ENCODE assay signal across 16 mouse cellular contexts in genomic region chr15:100779896-100780295, GRCm38 (mm10). TPM values are rescaled to one million over a fixed set of nuclear protein-coding genes. Genes with fewer than 3 reads are reported as not detected.
DNase-seq lines count a peak whose midpoint lies in the region; ATAC-seq lines count a peak whose summit lies in the region.
"Had no signal": no experiment of that assay in that cellular context is flagged by ENCODE, and none has a peak within 500 bp of the region (broad histone marks: within the 10 kb centered on the region; RNA-seq: fewer than 3 reads in every experiment).

No protein-coding gene starts in this region.

- DNase-seq in frontal cortex, postnatal 10 days (ENCODE audit: low spot score in 2 of 2) = no peak
- DNase-seq in layer of hippocampus, adult 9-11 months = peak; percentile 51
- no peak for DNase-seq in layer of hippocampus, postnatal 25 days (ENCODE audit: extremely low spot score in 1 of 2, low spot score in 1 of 2)
- DNase-seq in lung, postnatal 4 days = peak; percentile 19 to 41
- no peak for DNase-seq in lung, postnatal 25 days (ENCODE audit: low spot score)
- DNase-seq in R1 (ENCODE audit: low read depth, low spot score) = peak; percentile 68
- no peak for DNase-seq in embryo, embryonic 10.5 days (ENCODE audit: low spot score)
- DNase-seq: adrenal gland, postnatal 10 days; cerebellum, adult 11 months; kidney, adult 8-10 months; kidney, postnatal 36 days; thymus, postnatal 25 days had no signal

- 0 out of 2 replicates have a peak, but pooled peaks have one; percentile 11 for ATAC-seq in frontal cortex, adult (ENCODE audit: low TSS enrichment)
- ATAC-seq: activated CD4-positive, CD25-positive, alpha-beta regulatory T cell, adult 4 months; forebrain, embryonic 16.5 days; inflammation-experienced regulatory T-cells, adult 6 months had no signal

RNA-seq across cellular contexts. Expression of gene Slc4a8, which starts 18.3 kb away (rescaled TPM):
- total RNA-seq in layer of hippocampus, postnatal 25 days (2021) = 10 to 100 TPM; 78.0 to 78.8 TPM

RNA-seq across cellular contexts. Expression of gene Galnt6, which starts 50.7 kb away (rescaled TPM):
- 1 to 10 TPM; 5.7 to 6.5 TPM for total RNA-seq in layer of hippocampus, postnatal 25 days (2021)

Comparison
In these comparisons a context has a peak if more than half of its experiments do, and no peak if none do; other contexts are left out.
1. DNase-seq: peak in layer of hippocampus, adult 9-11 months (single experiment), lung, postnatal 4 days (2 of 2) and R1 (single experiment); none in frontal cortex, postnatal 10 days (0 of 2), layer of hippocampus, postnatal 25 days (0 of 2), lung, postnatal 25 days (single experiment) and embryo, embryonic 10.5 days (single experiment).